Mouse (Mus musculus): ENCODE data around the gene Il18r1.

- no peak for TF ChIP-seq GATA1 (IDR thresholded peaks at IDR 0.05; ENCODE audit: borderline replicate concordance, low read length)
- TF ChIP-seq FLI1 (IDR thresholded peaks at IDR 0.05; ENCODE audit: low read length), result no peak
Observed at GRCm38 (mm10) chr1:40435936-40436335, 29.4 kb upstream of the Il18r1 start.
